Mouse (Mus musculus): Measurements from ENCODE around the gene Dhrs7c.

Dhrs7c gene

DNA sequence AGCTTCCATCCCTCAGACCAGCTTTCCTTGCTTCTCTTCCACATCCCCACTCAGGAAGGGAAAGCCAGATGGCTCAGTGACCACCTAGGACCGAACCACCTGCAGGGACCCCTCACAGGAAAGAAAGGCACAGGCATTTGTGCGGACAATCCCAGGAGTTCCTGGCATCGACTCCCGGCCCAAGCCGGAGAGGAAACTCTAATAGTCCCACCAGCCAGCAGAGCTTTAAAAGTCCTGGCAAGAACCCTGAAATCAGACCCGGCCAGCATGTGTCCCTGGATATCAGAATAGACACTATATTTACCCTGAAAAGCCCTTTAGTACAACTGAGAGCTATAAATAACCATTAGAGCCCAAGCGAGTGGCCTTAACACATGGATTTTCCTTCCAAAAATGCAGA, at the start of gene Dhrs7c:
Gene Dhrs7c (plus strand): TSS at position 257 of the 400 bp plus-strand sequence.
- DNase-seq (ENCODE audit: low read depth, low spot score): no peak

DNA sequence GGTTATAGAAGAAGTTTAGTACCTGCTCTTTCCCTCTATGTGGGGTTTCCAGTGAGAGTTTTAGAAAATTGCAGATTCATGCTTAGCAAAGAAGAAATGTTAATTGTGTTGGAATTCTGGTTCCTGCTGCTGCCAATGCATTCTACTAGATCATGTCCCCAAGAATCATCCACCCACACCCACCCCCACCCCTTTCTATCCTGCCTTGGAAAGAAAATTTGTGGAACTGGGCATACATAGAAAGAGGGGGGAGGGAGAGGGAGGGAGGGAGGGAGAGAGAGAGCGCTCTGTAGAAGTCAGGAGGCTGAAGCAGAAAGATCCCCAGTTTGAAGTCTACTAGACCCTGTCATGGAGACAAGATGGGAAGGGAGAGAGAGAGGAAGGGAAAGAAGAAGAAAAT, 41.7 kb upstream of the Dhrs7c start:
- DNase-seq (ENCODE audit: low read depth, low spot score): no peak

DNA sequence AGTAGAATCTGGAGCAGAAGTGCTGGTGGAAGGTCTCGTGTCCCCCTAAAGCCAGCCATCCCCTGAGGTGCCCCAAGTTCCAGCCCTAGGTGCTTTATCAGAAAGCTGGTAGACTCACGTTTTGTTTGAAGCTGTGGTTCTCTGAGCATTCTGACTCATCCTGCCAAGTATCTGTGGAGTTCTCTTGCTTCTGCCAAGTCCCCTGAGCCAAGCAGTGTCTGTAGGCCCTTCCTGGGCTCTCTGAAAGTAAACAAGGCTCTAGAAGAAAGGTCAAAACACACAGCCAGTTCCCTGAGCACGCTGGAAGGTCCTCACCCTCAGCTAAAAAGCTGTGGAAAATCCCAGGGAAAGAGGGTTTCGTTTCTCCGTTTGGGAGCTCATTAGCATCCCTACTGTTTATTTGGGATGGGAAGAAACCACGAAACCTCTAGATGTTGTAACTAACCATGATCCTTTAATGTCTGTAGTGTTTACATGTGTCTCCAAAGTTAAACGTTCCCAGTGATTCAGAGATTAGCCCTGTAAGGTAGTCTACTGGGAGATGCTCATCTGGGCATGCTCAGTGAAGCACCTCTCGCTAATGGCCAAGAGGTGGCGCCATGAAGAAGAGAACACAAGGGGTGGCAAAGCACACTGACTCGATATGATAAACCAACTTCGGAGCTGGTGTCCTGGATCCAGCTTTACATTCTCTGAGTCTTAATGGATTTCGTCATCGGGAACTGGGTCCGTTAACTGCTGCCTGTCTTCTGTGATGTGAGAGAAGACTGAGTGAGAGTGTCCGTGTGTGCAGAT, 40.4 kb upstream of the Dhrs7c start:
- no peak for DNase-seq (ENCODE audit: low read depth, low spot score)

DNA sequence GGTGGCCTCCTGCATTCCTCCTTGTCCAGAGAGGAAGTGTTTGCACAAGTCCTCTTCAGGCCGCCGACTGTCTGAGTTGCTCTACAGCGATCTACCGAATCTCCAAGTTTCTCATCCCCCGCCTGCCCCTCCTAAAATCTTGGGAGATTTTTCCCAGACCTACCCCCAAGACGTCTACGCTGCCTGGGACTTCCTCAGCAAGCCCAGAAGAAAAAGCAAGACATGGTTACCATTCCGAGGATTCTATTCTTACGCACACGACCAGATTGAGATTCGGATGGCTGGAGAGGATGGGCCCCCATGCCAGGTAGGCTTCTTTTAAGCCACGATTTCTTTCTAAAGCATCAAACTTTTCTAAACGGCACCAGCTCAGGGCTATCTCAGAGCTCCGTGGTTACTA, 26.9 kb upstream of the Dhrs7c start, which contains the start of gene Glp2r:
Gene Glp2r (minus strand): TSS at position 101 of the 400 bp plus-strand sequence.
- DNase-seq (ENCODE audit: low read depth, low spot score): no peak

DNA sequence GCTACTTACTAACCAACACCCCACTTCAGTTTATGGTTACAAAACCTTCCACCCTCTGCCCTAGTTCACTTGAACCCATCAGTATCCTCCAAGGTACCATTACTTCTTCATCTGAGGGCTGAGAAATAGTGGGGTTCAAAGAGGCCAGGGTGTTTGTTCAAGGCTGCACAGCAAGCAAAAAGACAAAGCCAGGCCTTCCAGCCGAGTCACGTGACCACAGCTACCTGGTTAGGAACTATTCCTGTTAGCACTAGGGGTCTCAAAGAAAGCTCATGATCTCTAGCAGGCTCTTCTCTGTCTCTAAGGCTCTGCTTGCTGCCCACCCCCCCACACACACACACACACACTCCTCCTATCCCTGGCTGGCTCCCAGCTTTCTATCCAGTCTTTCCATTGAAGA, 26.3 kb upstream of the Dhrs7c start:
- DNase-seq (ENCODE audit: low read depth, low spot score): no peak

DNA sequence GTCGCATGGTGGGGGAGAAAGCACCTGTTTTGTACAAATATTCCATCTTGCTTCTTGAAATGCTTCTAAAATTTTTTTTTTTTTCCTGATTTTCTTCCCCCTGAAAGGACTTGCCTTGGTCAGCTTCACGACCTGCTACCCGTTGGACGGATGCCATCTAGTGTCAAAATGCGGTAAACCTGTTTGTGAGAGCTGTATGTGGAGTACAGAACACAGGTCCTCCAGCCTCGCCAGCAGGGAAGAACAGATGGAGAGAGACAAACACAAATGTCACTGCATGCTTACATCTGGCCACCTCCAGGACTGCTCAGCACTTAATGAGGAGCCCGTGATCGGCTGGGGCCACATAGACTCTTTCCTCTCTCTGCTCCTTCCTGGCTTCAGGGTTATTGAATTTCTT, 25.4 kb upstream of the Dhrs7c start:
- peak; percentile 63 for DNase-seq (ENCODE audit: low read depth, low spot score)

- no peak for DNase-seq (ENCODE audit: low read depth, low spot score)
Measured at GRCm38 (mm10) chr11:67774379-67774778, 23.6 kb upstream of the Dhrs7c start, which contains the start of gene Gsg1l2. Gene Gsg1l2 (plus strand): TSS chr11:67774608.

DNA sequence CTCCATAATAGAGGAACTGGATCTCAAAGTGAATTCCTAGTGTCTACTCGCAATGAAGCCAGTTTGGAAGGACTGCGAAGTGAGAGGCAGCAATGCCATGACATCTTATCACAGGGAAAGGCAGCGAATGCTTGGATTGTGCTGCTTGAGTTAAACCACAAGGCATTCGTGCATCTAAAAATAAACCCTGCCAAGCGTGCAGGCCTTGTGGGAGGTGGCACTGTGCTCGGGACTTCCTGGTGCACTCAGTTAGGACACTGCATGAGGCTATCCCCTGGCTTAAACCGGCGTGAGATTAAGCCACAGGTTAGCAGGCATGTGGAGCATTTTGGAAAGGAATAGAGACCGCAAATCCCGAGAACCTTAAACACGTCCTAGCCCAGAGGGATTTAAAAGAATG, 7.8 kb upstream of the Dhrs7c start:
- DNase-seq (ENCODE audit: low read depth, low spot score): no peak

DNA sequence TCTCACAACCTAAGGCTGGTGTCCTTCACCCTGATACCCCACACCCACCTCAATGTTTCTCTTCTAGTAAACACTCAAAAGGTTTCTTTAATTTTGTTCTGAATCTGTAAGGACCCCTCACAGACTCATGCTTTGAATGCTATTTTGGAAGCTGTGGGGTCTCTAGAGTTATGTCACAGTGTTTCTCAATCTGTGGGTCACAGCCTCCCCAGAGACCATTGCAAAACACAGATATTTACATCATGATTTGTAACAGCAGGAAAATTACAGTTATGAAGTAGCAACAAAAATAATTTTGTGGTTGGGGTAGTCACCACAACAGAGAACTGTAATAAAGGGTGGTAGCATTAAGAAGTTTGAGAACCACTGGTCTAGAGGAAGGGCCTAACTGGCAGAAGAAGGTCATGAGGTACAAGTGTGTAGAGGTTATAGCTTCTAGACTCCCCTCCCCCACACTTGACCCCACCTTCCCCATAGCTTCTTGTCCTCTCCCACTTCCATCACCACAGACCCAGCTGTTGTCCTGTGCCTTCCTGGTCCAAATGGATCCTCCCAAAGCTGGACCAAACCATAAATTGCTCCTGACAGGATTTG, 2.2 kb downstream of the Dhrs7c start:
- DNase-seq (ENCODE audit: low read depth, low spot score): no peak

DNA sequence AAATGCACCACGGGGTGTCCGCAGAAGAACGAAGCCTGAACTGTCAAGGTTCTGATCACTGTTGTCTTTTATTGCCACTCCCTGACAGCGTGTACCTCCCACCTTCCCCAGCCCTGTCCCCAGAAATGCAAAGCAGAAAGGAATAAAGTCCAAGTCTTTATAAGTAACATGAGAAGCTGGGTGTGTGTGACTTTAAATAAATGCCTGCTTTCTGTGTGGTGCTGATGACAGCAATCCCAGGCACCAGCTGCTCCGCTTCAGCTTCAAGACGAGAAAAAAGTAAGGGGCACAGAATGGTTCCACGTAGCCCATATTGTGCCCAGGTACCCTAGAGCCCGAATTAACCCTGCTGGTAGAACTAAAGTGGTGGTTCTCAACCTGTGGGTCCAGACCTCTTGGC, 3.2 kb downstream of the Dhrs7c start:
- DNase-seq (ENCODE audit: low read depth, low spot score): no peak

- DNase-seq (ENCODE audit: low read depth, low spot score): no peak
Measured at GRCm38 (mm10) chr11:67805538-67805937, 7.6 kb downstream of the Dhrs7c start.

DNA sequence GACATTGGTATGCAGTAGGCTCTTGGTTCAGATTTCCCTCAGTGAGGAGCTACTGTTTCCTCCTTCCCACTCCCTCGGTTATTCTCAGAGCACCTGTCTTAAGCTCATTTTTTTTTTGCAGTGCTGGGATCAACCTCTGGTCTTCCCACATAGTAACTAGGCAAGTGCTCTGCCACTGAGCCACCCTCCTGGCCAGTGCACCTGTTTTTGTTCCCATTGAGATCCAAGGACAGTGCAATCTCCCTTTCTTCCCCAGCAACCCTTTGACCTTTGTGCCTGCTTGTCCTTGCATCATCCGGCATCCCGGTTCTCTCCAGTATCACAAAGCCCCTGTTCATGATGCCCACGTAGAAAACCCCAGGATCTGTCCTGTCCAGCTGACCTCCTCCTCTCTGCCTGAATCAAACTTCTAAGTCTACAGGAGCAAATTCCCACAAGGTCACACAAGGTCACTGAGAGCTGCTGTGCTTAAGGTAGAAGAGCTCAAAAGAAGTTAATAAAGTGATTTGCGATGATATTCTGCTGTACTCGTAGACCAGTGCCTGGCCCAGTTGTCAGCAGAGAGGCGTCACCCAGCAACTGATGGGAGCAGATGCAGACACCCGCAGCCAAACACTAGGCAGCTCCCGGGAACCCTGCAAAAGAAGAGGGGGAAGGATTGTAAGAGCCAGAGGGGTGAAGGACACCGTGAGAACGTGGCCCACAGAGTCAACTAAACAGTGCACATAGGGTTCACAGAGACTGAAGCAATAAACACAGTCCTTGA, 9.0 kb downstream of the Dhrs7c start:
- no peak for DNase-seq (ENCODE audit: low read depth, low spot score)

DNA sequence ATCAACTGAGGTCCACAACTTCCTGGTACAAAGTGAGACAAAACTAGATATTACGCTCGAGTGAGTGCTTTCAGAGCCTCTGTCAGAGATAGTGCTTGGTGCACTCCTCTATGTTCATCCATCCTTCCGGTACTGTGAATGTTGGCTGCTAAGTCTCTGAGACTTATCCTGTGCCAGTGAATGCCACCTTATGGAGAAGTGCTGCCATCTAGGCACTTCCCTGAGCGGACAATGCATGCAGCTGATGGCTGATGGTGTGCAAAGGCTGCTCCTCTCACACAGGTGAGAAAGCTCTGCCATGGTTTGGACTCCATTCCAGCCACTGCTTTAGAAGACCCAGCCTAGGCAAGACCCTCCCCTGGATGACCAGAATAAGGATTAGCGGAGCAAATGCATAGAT, 10.1 kb downstream of the Dhrs7c start:
- DNase-seq (ENCODE audit: low read depth, low spot score): no peak

GRCm38 (mm10) chr11:67811535-67811934, 13.5 kb downstream of the Dhrs7c start:
- DNase-seq (ENCODE audit: low read depth, low spot score): no peak

GRCm38 (mm10) chr11:67819604-67820003, 21.6 kb downstream of the Dhrs7c start:
- peak; percentile 65 for DNase-seq (ENCODE audit: low read depth, low spot score)

DNA sequence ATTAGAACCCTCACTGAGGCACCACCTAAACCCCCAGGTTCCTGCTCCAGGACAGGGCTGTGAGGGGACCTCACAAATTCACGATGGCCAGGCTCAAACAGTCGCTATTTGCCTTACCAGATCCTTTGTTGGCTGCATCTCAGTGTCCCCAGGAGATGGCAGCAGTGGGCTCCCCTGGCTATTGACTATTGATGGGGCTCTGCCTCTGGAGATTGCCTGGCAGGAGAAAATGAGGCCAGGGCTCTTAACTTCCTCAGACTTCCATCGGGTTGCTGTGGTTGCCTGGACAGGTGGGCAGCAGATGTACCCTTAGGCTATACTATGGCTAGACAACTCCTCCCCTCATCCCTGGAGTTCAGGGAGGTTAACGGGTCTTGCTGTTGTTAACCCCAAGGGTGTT, 22.2 kb downstream of the Dhrs7c start:
- DNase-seq (ENCODE audit: low read depth, low spot score): peak; percentile 76

DNA sequence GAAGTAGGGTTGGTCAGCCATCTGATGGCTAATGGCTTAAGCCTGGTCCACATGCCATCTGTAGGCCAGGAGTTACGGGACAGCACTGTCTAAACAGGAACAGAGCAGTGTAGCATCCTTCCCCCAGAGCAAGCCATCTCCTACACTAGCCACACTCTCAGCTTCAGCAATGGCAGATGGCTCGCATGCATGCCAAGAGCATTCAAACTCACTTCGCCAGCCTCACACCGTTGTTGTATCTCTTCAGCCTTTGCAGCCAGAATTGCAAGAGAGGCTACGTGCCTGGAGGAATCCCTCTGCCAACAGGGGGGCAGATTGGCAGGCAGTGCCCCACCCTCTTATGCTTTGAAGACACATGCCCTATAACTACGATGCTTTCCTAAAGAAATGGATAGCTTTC, 23.6 kb downstream of the Dhrs7c start:
- DNase-seq (ENCODE audit: low read depth, low spot score): no peak

GRCm38 (mm10) chr11:67828360-67829059, 30.5 kb downstream of the Dhrs7c start:
- peak; percentile 26 for DNase-seq (ENCODE audit: low read depth, low spot score)

- DNase-seq (ENCODE audit: low read depth, low spot score): no peak
Measured at GRCm38 (mm10) chr11:67829530-67829929, 31.5 kb downstream of the Dhrs7c start.

DNA sequence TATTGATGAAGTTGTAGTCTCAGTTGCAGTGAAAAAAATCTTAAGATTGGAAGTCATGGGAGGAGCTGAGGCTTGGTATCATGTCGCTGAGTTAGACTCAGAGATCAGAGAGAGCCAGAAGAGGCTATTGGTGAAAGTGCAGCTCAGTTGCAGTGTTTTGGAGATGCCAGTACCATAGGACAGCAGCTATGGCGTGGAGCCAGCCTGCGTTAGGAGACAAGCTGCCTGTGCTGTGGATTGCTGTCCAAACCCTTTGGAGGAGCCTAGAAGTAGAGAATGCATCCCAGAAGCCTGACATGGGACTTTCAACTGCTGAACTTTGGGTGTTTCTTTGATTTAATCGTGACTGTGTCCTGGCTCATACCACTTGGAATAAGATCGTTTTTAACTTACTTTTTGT, 33.8 kb downstream of the Dhrs7c start:
- DNase-seq (ENCODE audit: low read depth, low spot score): no peak

GRCm38 (mm10) chr11:67835408-67836078, 37.6 kb downstream of the Dhrs7c start:
- no peak for DNase-seq (ENCODE audit: low read depth, low spot score)

Measured in forelimb bud, embryonic 11.5 days (tissue).